Mouse (Mus musculus) T-cell, adult 2 months (primary cell): ENCODE measurements around the gene Trim8.

Experiments used
- DNase-seq: peaks from one replicate; pipeline ENCODE4 v3.0.0; 2022; ENCODE audit warnings: low spot score

Gene Trim8

GRCm38 (mm10) chr19:46524601-46525321, 23.3 kb downstream of the Trim8 start:
- DNase-seq, result no peak

- DNase-seq, result no peak
Measured at GRCm38 (mm10) chr19:46525691-46526631, 24.5 kb downstream of the Trim8 start.

GRCm38 (mm10) chr19:46527632-46528528, 26.4 kb downstream of the Trim8 start:
- no peak for DNase-seq

GRCm38 (mm10) chr19:46528529-46529213, 27.2 kb downstream of the Trim8 start:
- DNase-seq, result peak; percentile 69

- DNase-seq, result no peak
Measured at GRCm38 (mm10) chr19:46529601-46530448, 28.3 kb downstream of the Trim8 start.

GRCm38 (mm10) chr19:46530449-46530990, 29.0 kb downstream of the Trim8 start:
- no peak for DNase-seq

- DNase-seq, result no peak
Measured at GRCm38 (mm10) chr19:46531071-46532030, 29.8 kb downstream of the Trim8 start.

GRCm38 (mm10) chr19:46532031-46532688, 30.7 kb downstream of the Trim8 start:
- DNase-seq, result no peak

- no peak for DNase-seq
Measured at GRCm38 (mm10) chr19:46533066-46533465, 31.6 kb downstream of the Trim8 start.

- DNase-seq, result no peak
Measured at GRCm38 (mm10) chr19:46533525-46533924, 32.0 kb downstream of the Trim8 start.

- no peak for DNase-seq
Measured at GRCm38 (mm10) chr19:46534542-46535098, 33.1 kb downstream of the Trim8 start.

- DNase-seq, result no peak
Measured at GRCm38 (mm10) chr19:46537357-46537756, 35.9 kb downstream of the Trim8 start.

GRCm38 (mm10) chr19:46538213-46538612, 36.7 kb downstream of the Trim8 start:
- no peak for DNase-seq

GRCm38 (mm10) chr19:46542750-46543149, 41.2 kb downstream of the Trim8 start:
- DNase-seq, result no peak

- DNase-seq, result no peak
Measured at GRCm38 (mm10) chr19:46547565-46547964, 46.1 kb downstream of the Trim8 start.

GRCm38 (mm10) chr19:46548110-46548509, 46.6 kb downstream of the Trim8 start:
- DNase-seq, result no peak

GRCm38 (mm10) chr19:46550385-46550784, 48.9 kb downstream of the Trim8 start:
- DNase-seq, result no peak

- no peak for DNase-seq
Measured at GRCm38 (mm10) chr19:46552496-46552895, 51.0 kb downstream of the Trim8 start.
